ENCODE assay signal across 8 mouse cellular contexts in genomic region chr17:34981690-34982180, GRCm38 (mm10). TPM values are rescaled to one million over a fixed set of nuclear protein-coding genes. Genes with fewer than 3 reads are reported as not detected.
DNase-seq lines count a peak whose midpoint lies in the region; ATAC-seq and TF ChIP-seq lines count a peak whose summit lies in the region.

Gene Lsm2 (plus strand): TSS chr17:34981862.

- peak within 1 kb of the TSS; percentile 94 for H3K27ac ChIP-seq in MEL (ENCODE audit: control insufficient read depth, low read depth, low read length)
- H3K27ac ChIP-seq in hindbrain, embryonic 10.5 days, result peak within 1 kb of the TSS; percentile 100
- peak within 1 kb of the TSS; percentile 92 for H3K27ac ChIP-seq in lung, postnatal 0 days (ENCODE audit: low read length)

- no peak for TF ChIP-seq RAD21 in MEL (IDR thresholded peaks at IDR 0.05; ENCODE audit: low read depth, low read length)

- peak; percentile 90 for DNase-seq in MEL (ENCODE audit: low read depth, low spot score)
- DNase-seq in cerebellum, adult 8-10 months, result peak; percentile 90
- peak; percentile 92 for DNase-seq in hindbrain, embryonic 10.5 days (ENCODE audit: low spot score)
- DNase-seq in layer of hippocampus, adult 9-11 months, result peak; percentile 93
- peak; percentile 98 for DNase-seq in lung, postnatal 0 days (ENCODE audit: low spot score)
- DNase-seq in ovary, postnatal 14 days (ENCODE audit: low spot score), result peak; percentile 82
- peak; percentile 93 for DNase-seq in thymus, postnatal 14 days

- ATAC-seq in frontal cortex, adult (ENCODE audit: low TSS enrichment), result peak; percentile 92
- peak; percentile 96 for ATAC-seq in lung, postnatal 0 days

- peak within 1 kb of the TSS; percentile 99 for H3K9ac ChIP-seq in MEL (ENCODE audit: control insufficient read depth, low read depth, low read length, poor library complexity, severe bottlenecking)
- peak within 1 kb of the TSS; percentile 56 for H3K9ac ChIP-seq in lung, postnatal 0 days (replicated peaks; ENCODE audit: low read depth)

- peaks cover 0 to 6% of the 10 kb centered on the region in 2 experiments; a peak in 2 of 4 replicates for H3K36me3 ChIP-seq in MEL (ENCODE audit: control insufficient read depth in 1 of 2, insufficient read depth in 2 of 2, low read length in 2 of 2)
- H3K36me3 ChIP-seq in hindbrain, embryonic 10.5 days, result peaks cover 40% of the 10 kb centered on the region
- peaks cover 9% of the 10 kb centered on the region; the same call in 1 of the 2 replicates for H3K36me3 ChIP-seq in lung, postnatal 0 days (ENCODE audit: insufficient read depth, low read length)

- no peaks in the 10 kb centered on the region for H3K9me3 ChIP-seq in MEL (replicated peaks; ENCODE audit: insufficient read depth, low read length)
- no peaks in the 10 kb centered on the region for H3K9me3 ChIP-seq in hindbrain, embryonic 10.5 days
- H3K9me3 ChIP-seq in lung, postnatal 0 days (ENCODE audit: low read length), result no peaks in the 10 kb centered on the region

- H3K79me2 ChIP-seq in MEL (ENCODE audit: control insufficient read depth, insufficient read depth, low read length, poor library complexity), result peaks cover 30% of the 10 kb centered on the region

- no peak for TF ChIP-seq EP300 in MEL (IDR thresholded peaks at IDR 0.05; ENCODE audit: low read depth in 1 of 2, low read length in 2 of 2)
- no peak for TF ChIP-seq EP300 in lung, postnatal 0 days (IDR thresholded peaks at IDR 0.05)

- peak within 1 kb of the TSS; percentile 88 to 89 for H3K4me3 ChIP-seq in MEL (ENCODE audit: control insufficient read depth in 1 of 2, insufficient read depth in 1 of 2, low read depth in 2 of 2, low read length in 2 of 2)
- H3K4me3 ChIP-seq in hindbrain, embryonic 10.5 days, result peak within 1 kb of the TSS; percentile 95
- peak within 1 kb of the TSS; percentile 58 for H3K4me3 ChIP-seq in lung, postnatal 0 days (ENCODE audit: low read depth, low read length)

- no peak for TF ChIP-seq CTCF in MEL (IDR thresholded peaks at IDR 0.05 in 2 of 3, conservative IDR thresholded peaks at IDR 0.05 in 1 of 3; ENCODE audit: control insufficient read depth in 1 of 3, insufficient read depth in 1 of 3, low read depth in 2 of 3, low read length in 3 of 3, poor library complexity in 1 of 3, severe bottlenecking in 1 of 3)
- TF ChIP-seq CTCF in lung, postnatal 0 days (IDR thresholded peaks at IDR 0.05), result peak; percentile 29

- H3K4me1 ChIP-seq in MEL (ENCODE audit: control insufficient read depth in 1 of 2, insufficient read depth in 2 of 2, low read length in 2 of 2), result no peaks in the 10 kb centered on the region; a peak in 1 of 4 replicates
- H3K4me1 ChIP-seq in hindbrain, embryonic 10.5 days (replicated peaks), result peaks cover 13% of the 10 kb centered on the region
- H3K4me1 ChIP-seq in lung, postnatal 0 days (ENCODE audit: insufficient read depth, low read depth, low read length), result peaks cover 7% of the 10 kb centered on the region

- no peaks in the 10 kb centered on the region for H3K27me3 ChIP-seq in MEL (ENCODE audit: control insufficient read depth in 1 of 2, insufficient read depth in 2 of 2, low read length in 2 of 2)
- H3K27me3 ChIP-seq in hindbrain, embryonic 10.5 days (ENCODE audit: insufficient read depth, poor library complexity, severe bottlenecking), result no peaks in the 10 kb centered on the region
- H3K27me3 ChIP-seq in lung, postnatal 0 days (replicated peaks; ENCODE audit: insufficient read depth, low read length), result no peaks in the 10 kb centered on the region

- WGBS in hindbrain, embryonic 10.5 days, result under 1% methylated on average over 58 of the region's 58 CpGs
- WGBS in lung, postnatal 0 days, result under 1% methylated on average over 57 of the region's 58 CpGs

- peak within 1 kb of the TSS; percentile 86 for H3K4me2 ChIP-seq in lung, postnatal 0 days (replicated peaks; ENCODE audit: low read depth, low read length)

- TF ChIP-seq POLR2A in MEL (IDR thresholded peaks at IDR 0.05; ENCODE audit: control insufficient read depth in 1 of 2, insufficient read depth in 1 of 2, low read depth in 1 of 2, low read length in 2 of 2, poor library complexity in 1 of 2), result peak; percentile 60 to 76; a peak in 3 of 4 replicates

TF ChIP-seq in MEL, 35 proteins besides CTCF, POLR2A, EP300 and RAD21:
- peak; percentile 81 for TF ChIP-seq MAX (IDR thresholded peaks at IDR 0.05; ENCODE audit: low read length)
- 0 out of 2 replicates have a peak, but pooled peaks have one; percentile 75 for TF ChIP-seq TBP (IDR thresholded peaks at IDR 0.05; ENCODE audit: low read depth, low read length)
- TF ChIP-seq CHD1 (IDR thresholded peaks at IDR 0.05; ENCODE audit: low read depth, low read length), result no peak
- TF ChIP-seq JUND (IDR thresholded peaks at IDR 0.05; ENCODE audit: low read depth, low read length), result no peak
- peak; percentile 80 for TF ChIP-seq HCFC1 (IDR thresholded peaks at IDR 0.05; ENCODE audit: low read depth, low read length)
- 0 out of 2 replicates have a peak, but pooled peaks have one; percentile 38 for TF ChIP-seq MAZ (IDR thresholded peaks at IDR 0.05; ENCODE audit: low read depth, low read length)
- TF ChIP-seq NELFE (IDR thresholded peaks at IDR 0.05; ENCODE audit: low read depth, low read length), result peak; percentile 65
- TF ChIP-seq SIN3A (IDR thresholded peaks at IDR 0.05; ENCODE audit: low read length), result peak; percentile 82; the same call in 1 of the 2 replicates
- peak; percentile 94 for TF ChIP-seq NRF1 (IDR thresholded peaks at IDR 0.05; ENCODE audit: insufficient read depth, low read depth, low read length, poor library complexity, severe bottlenecking)
- TF ChIP-seq POLR2AphosphoS2 (IDR thresholded peaks at IDR 0.05; ENCODE audit: low read length), result peak; percentile 77; the same call in 1 of the 2 replicates
- no peak for TF ChIP-seq MEF2A (IDR thresholded peaks at IDR 0.05; ENCODE audit: extremely low read depth, insufficient replicate concordance, low read depth, low read length, poor library complexity, severe bottlenecking)
- peak; percentile 89 for TF ChIP-seq MXI1 (IDR thresholded peaks at IDR 0.05; ENCODE audit: low read depth, low read length)
- TF ChIP-seq ZMIZ1 (IDR thresholded peaks at IDR 0.05; ENCODE audit: low read depth, low read length), result 0 out of 2 replicates have a peak, but pooled peaks have one; percentile 32
- peak; percentile 19; the same call in 1 of the 2 replicates for TF ChIP-seq ETS1 (IDR thresholded peaks at IDR 0.05; ENCODE audit: low read depth, low read length)
- peak; percentile 35; the same call in 1 of the 2 replicates for TF ChIP-seq KAT2A (conservative IDR thresholded peaks at IDR 0.05; ENCODE audit: low read depth, low read length)
- TF ChIP-seq MYC (IDR thresholded peaks at IDR 0.05; ENCODE audit: low read depth, low read length), result peak; percentile 88
- TF ChIP-seq E2F4 (IDR thresholded peaks at IDR 0.05; ENCODE audit: borderline replicate concordance, low read depth, low read length), result 0 out of 2 replicates have a peak, but pooled peaks have one; percentile 49
- no peak for TF ChIP-seq ZC3H11A (IDR thresholded peaks at IDR 0.05; ENCODE audit: low read depth, low read length)
- TF ChIP-seq USF2 (IDR thresholded peaks at IDR 0.05; ENCODE audit: borderline replicate concordance in 1 of 2, insufficient read depth in 1 of 2, low read depth in 1 of 2, low read length in 2 of 2), result no peak
- peak; percentile 81 for TF ChIP-seq ELF1 (IDR thresholded peaks at IDR 0.05; ENCODE audit: low read depth, low read length)

RNA-seq across cellular contexts. Expression of gene Lsm2, which starts in this region (rescaled TPM):
- 50.6 and 57.9 TPM in 2 replicates for total RNA-seq in MEL (2012; rRNA removed)
- polyA plus RNA-seq in MEL (2012; ENCODE audit: insufficient read depth in 1 of 2, insufficient read length in 2 of 2, low read depth in 1 of 2, low replicate concordance in 2 of 2, missing spikeins in 1 of 2), result 100 to 1,000 TPM in 1 of 2 experiments, not detected in 1; 180 TPM
- 278 and 314 TPM in 2 replicates for polyA plus RNA-seq in hindbrain, embryonic 10.5 days (2016; fragmentation: Nextera tagmentation; extraction: Ambion mirVana)
- 47.3 and 55.4 TPM in 2 replicates for polyA plus RNA-seq in lung, postnatal 0 days (2015; fragmentation: Nextera tagmentation; extraction: Ambion mirVana)

Comparison
In these comparisons a context has a peak if more than half of its experiments do, and no peak if none do; other contexts are left out.
1. Peak in every context shown above with its lines: DNase-seq, ATAC-seq, H3K4me3 ChIP-seq and H3K27ac ChIP-seq.